Mouse (Mus musculus): ENCODE results near the gene Ptpn1. TPM values are rescaled to one million over a fixed set of nuclear protein-coding genes. Genes with fewer than 3 reads are reported as not detected.

Ptpn1 gene
- polyA plus RNA-seq, 2 experiments, result 10.0 to 24.3 TPM

- 26% methylated on average over 5 of the region's 5 CpGs for WGBS (ENCODE audit: insufficient replicate concordance)
Observed at GRCm38 (mm10) chr2:168016951-168017391, 85.1 kb downstream of the Ptpn1 start.

GRCm38 (mm10) chr2:168019201-168019715, 87.4 kb downstream of the Ptpn1 start:
- WGBS (ENCODE audit: insufficient replicate concordance), result 79% methylated on average over 9 of the region's 9 CpGs
- no peak for DNase-seq (ENCODE audit: low read depth in 3 of 3, low spot score in 3 of 3)
- Histone ChIP-seq H3K27ac (no peak overlapping the region), H3K9ac (replicated peaks) (no peak overlapping the region), H3K4me2 (ENCODE audit: low read depth) (no peak overlapping the region), H3K4me1 (replicated peaks; ENCODE audit: control insufficient read depth in 2 of 2, insufficient read depth in 2 of 2, low read length in 1 of 2) (peaks cover 0 to 7% of the 10 kb centered on the region in 2 experiments; a peak in 2 of 4 replicates), H3K4me3 (ENCODE audit: insufficient read depth in 1 of 2, low read depth in 2 of 2, low read length in 2 of 2) (no peak overlapping the region), H3K9me3 (ENCODE audit: control insufficient read depth, low read length) (no peaks in the 10 kb centered on the region), H3K27me3 (ENCODE audit: control insufficient read depth, insufficient read depth, low read length) (no peaks in the 10 kb centered on the region), H3K36me3 (replicated peaks; ENCODE audit: control insufficient read depth, insufficient read depth, low read depth) (no peaks in the 10 kb centered on the region)
- no peak for TF ChIP-seq EP300 (IDR thresholded peaks at IDR 0.05; ENCODE audit: low read depth)
- no peak for TF ChIP-seq CTCF (IDR thresholded peaks at IDR 0.05; ENCODE audit: low read depth)
- no peak for ATAC-seq (ENCODE audit: insufficient read depth)

More at GRCm38 (mm10) chr2:168016951-168017391, 85.1 kb downstream of the Ptpn1 start:
- H3K4me2 ChIP-seq (ENCODE audit: low read depth), result no peak overlapping the region
- no peak overlapping the region for H3K9ac ChIP-seq (replicated peaks)
- H3K27me3 ChIP-seq (ENCODE audit: control insufficient read depth, insufficient read depth, low read length), result no peaks in the 10 kb centered on the region
- H3K9me3 ChIP-seq (ENCODE audit: control insufficient read depth, low read length), result no peaks in the 10 kb centered on the region
- H3K36me3 ChIP-seq (replicated peaks; ENCODE audit: control insufficient read depth, insufficient read depth, low read depth), result no peaks in the 10 kb centered on the region
- DNase-seq (ENCODE audit: low read depth in 3 of 3, low spot score in 3 of 3) (peak in 1 of 3 experiments; percentile 15), ATAC-seq (ENCODE audit: insufficient read depth) (no peak)
- peaks cover 0 to 2% of the 10 kb centered on the region in 2 experiments; a peak in 1 of 4 replicates for H3K4me1 ChIP-seq (replicated peaks; ENCODE audit: control insufficient read depth in 2 of 2, insufficient read depth in 2 of 2, low read length in 1 of 2)
- TF ChIP-seq EP300 (IDR thresholded peaks at IDR 0.05; ENCODE audit: low read depth), result no peak
- TF ChIP-seq CTCF (IDR thresholded peaks at IDR 0.05; ENCODE audit: low read depth), result peak; percentile 88
- H3K4me3 ChIP-seq (ENCODE audit: insufficient read depth in 1 of 2, low read depth in 2 of 2, low read length in 2 of 2), result no peak overlapping the region
- H3K27ac ChIP-seq, result no peak overlapping the region

- TF ChIP-seq CTCF (IDR thresholded peaks at IDR 0.05; ENCODE audit: low read depth), result no peak
- no peak for TF ChIP-seq EP300 (IDR thresholded peaks at IDR 0.05; ENCODE audit: low read depth)
- Histone ChIP-seq H3K9me3 (ENCODE audit: control insufficient read depth, low read length) (no peaks in the 10 kb centered on the region), H3K36me3 (replicated peaks; ENCODE audit: control insufficient read depth, insufficient read depth, low read depth) (no peaks in the 10 kb centered on the region), H3K9ac (replicated peaks) (no peak overlapping the region), H3K4me1 (replicated peaks; ENCODE audit: control insufficient read depth in 2 of 2, insufficient read depth in 2 of 2, low read length in 1 of 2) (peaks cover 0 to 4% of the 10 kb centered on the region in 2 experiments; a peak in 2 of 4 replicates), H3K27me3 (ENCODE audit: control insufficient read depth, insufficient read depth, low read length) (no peaks in the 10 kb centered on the region), H3K4me2 (ENCODE audit: low read depth) (no peak overlapping the region), H3K4me3 (ENCODE audit: insufficient read depth in 1 of 2, low read depth in 2 of 2, low read length in 2 of 2) (no peak overlapping the region), H3K27ac (no peak overlapping the region)
- 27% methylated on average over 3 of the region's 3 CpGs for WGBS (ENCODE audit: insufficient replicate concordance)
- DNase-seq (ENCODE audit: low read depth in 3 of 3, low spot score in 3 of 3), result no peak
- peak; percentile 37; the same call in 1 of the 2 replicates for ATAC-seq (ENCODE audit: insufficient read depth)
Observed at GRCm38 (mm10) chr2:168023763-168024402, 92.0 kb downstream of the Ptpn1 start.

GRCm38 (mm10) chr2:168025174-168025573, 93.3 kb downstream of the Ptpn1 start:
- ATAC-seq (ENCODE audit: insufficient read depth) (no peak), DNase-seq (ENCODE audit: low read depth in 3 of 3, low spot score in 3 of 3) (no peak)
- H3K4me1 ChIP-seq (replicated peaks; ENCODE audit: control insufficient read depth in 2 of 2, insufficient read depth in 2 of 2, low read length in 1 of 2), result peaks cover 0 to 4% of the 10 kb centered on the region in 2 experiments; a peak in 2 of 4 replicates
- TF ChIP-seq CTCF (IDR thresholded peaks at IDR 0.05; ENCODE audit: low read depth) (no peak), EP300 (IDR thresholded peaks at IDR 0.05; ENCODE audit: low read depth) (no peak)
- no peak overlapping the region for H3K27ac ChIP-seq
- H3K9ac ChIP-seq (replicated peaks), result no peak overlapping the region
- H3K27me3 ChIP-seq (ENCODE audit: control insufficient read depth, insufficient read depth, low read length), result no peaks in the 10 kb centered on the region
- H3K9me3 ChIP-seq (ENCODE audit: control insufficient read depth, low read length), result no peaks in the 10 kb centered on the region
- H3K4me3 ChIP-seq (ENCODE audit: insufficient read depth in 1 of 2, low read depth in 2 of 2, low read length in 2 of 2), result no peak overlapping the region
- no peaks in the 10 kb centered on the region for H3K36me3 ChIP-seq (replicated peaks; ENCODE audit: control insufficient read depth, insufficient read depth, low read depth)
- no peak overlapping the region for H3K4me2 ChIP-seq (ENCODE audit: low read depth)
- WGBS (ENCODE audit: insufficient replicate concordance), result 66% methylated on average over 12 of the region's 12 CpGs

GRCm38 (mm10) chr2:168025882-168026281, 94.0 kb downstream of the Ptpn1 start:
- no peaks in the 10 kb centered on the region for H3K27me3 ChIP-seq (ENCODE audit: control insufficient read depth, insufficient read depth, low read length)
- WGBS (ENCODE audit: insufficient replicate concordance), result 68% methylated on average over 8 of the region's 8 CpGs

More at GRCm38 (mm10) chr2:168025882-168026281, 94.0 kb downstream of the Ptpn1 start:
- H3K27ac ChIP-seq, result no peak overlapping the region
- DNase-seq (ENCODE audit: low read depth in 3 of 3, low spot score in 3 of 3) (no peak), ATAC-seq (ENCODE audit: insufficient read depth) (no peak)
- H3K9me3 ChIP-seq (ENCODE audit: control insufficient read depth, low read length), result no peaks in the 10 kb centered on the region
- no peak overlapping the region for H3K9ac ChIP-seq (replicated peaks)
- peak; percentile 59 for TF ChIP-seq CTCF (IDR thresholded peaks at IDR 0.05; ENCODE audit: low read depth)
- no peak for TF ChIP-seq EP300 (IDR thresholded peaks at IDR 0.05; ENCODE audit: low read depth)
- peaks cover 0 to 4% of the 10 kb centered on the region in 2 experiments; a peak in 2 of 4 replicates for H3K4me1 ChIP-seq (replicated peaks; ENCODE audit: control insufficient read depth in 2 of 2, insufficient read depth in 2 of 2, low read length in 1 of 2)
- H3K4me2 ChIP-seq (ENCODE audit: low read depth), result no peak overlapping the region
- no peaks in the 10 kb centered on the region for H3K36me3 ChIP-seq (replicated peaks; ENCODE audit: control insufficient read depth, insufficient read depth, low read depth)
- H3K4me3 ChIP-seq (ENCODE audit: insufficient read depth in 1 of 2, low read depth in 2 of 2, low read length in 2 of 2), result no peak overlapping the region

Data from liver, embryonic 14.5 days (tissue).